Mouse (Mus musculus): Measurements from ENCODE around the gene Il9.

- no peak for TF ChIP-seq CTCF (IDR thresholded peaks at IDR 0.05; ENCODE audit: control insufficient read depth, insufficient read depth, low read length)
- TF ChIP-seq POLR2A (IDR thresholded peaks at IDR 0.05; ENCODE audit: borderline replicate concordance, control insufficient read depth, low read depth, low read length): no peak
These were observed 46.3 kb downstream of the Il9 start for GRCm38 (mm10) chr13:56435615-56436287.

Data from bone marrow, adult 2 months (tissue).